Mouse (Mus musculus): ENCODE data around the gene Abcg5. TPM values are rescaled to one million over a fixed set of nuclear protein-coding genes. Genes with fewer than 3 reads are reported as not detected.

The Abcg5 gene
- 0.46 and 0.68 TPM in 2 replicates for polyA plus RNA-seq (2015; fragmentation: Nextera tagmentation; extraction: Ambion mirVana)

DNA sequence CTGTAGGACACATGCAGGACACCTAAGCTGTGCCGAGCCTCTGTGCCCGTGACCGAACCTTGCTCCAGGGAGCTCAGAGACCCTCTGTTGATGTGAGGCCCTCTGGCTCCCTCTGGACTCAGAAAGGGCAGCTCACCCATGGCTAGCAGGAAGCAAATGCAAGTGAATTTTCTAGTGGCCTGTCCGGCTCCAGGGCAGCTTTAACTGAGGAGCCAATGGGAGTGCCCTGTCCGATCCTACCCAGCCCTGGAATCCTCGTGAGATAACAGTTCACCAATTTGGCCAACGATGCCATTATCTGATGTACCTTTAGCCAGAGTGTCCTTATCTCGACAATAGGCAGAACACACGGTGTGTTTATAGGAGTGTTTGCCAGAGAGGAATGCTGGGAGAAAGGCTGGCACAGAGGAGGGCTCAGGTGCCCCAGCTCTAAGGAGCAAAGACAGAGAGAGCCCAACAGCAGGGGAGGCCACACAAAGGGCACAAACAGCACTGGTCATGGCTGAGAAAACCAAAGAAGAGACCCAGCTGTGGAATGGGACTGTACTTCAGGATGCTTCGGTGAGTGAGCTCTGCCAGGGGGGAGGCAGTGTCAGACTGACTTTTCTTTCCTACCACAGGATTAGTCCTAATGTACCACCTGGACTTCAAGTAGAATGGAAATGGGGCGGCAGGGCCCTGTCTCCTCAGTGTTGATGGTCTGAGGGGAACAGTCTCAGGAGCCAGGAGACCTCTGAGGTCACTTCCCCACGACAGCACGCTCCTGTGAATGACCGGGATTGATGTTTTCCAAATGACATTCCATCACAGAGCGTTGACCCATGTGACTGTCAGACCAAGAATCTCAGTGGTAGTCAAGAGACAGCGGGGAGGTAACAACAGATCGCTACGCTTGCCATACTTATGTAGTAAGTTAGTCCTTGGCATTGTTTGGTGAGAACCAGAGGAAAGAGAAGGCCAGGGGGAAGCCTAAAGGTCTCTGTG is at the start of gene Abcg5:
Gene Abcg5, minus strand, starts transcription at position 278 of the 984 bp plus-strand sequence.
- WGBS: 68% methylated on average over 18 of the region's 18 CpGs

DNA sequence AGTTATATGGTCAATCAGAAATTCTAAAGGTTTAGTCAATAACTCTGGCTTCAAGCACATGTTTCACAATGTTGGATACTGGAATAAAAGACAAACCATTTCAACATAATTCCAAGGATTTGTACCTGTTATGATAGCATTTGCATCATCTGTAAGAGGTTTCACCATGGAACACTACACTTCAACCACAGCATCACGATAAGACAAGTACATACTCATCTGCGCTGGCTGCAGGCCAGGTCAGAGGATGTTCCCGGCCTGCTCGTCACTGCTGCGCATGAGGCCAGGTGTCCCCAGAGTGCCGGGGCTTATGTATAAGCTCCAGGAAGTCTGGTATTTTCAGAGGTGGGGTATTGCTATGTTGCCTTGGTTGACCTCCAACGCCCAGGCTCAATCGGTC is 49.8 kb upstream of the Abcg5 start:
- Histone ChIP-seq H3K4me3 (no peak overlapping the region), H3K9ac (no peak overlapping the region), H3K27ac (no peak overlapping the region), H3K27me3 (no peaks in the 10 kb centered on the region), H3K4me2 (no peak overlapping the region), H3K9me3 (no peaks in the 10 kb centered on the region), H3K36me3 (peaks cover 23% of the 10 kb centered on the region), H3K4me1 (no peaks in the 10 kb centered on the region)
- 82% methylated on average over 8 of the region's 8 CpGs for WGBS
- ATAC-seq (ENCODE audit: borderline replicate concordance, extremely low read depth, low FRiP score, low TSS enrichment): no peak

More for the DNA sequence above, at the start of gene Abcg5:
- Histone ChIP-seq H3K27ac (no peak within 1 kb of the TSS), H3K9ac (no peak within 1 kb of the TSS), H3K4me2 (no peak within 1 kb of the TSS), H3K36me3 (no peaks in the 10 kb centered on the region), H3K9me3 (no peaks in the 10 kb centered on the region), H3K4me1 (0 out of 2 replicates have a peak, but pooled peaks cover 4% of the 10 kb centered on the region), H3K27me3 (no peaks in the 10 kb centered on the region), H3K4me3 (no peak within 1 kb of the TSS)
- no peak for ATAC-seq (ENCODE audit: borderline replicate concordance, extremely low read depth, low FRiP score, low TSS enrichment)

DNA sequence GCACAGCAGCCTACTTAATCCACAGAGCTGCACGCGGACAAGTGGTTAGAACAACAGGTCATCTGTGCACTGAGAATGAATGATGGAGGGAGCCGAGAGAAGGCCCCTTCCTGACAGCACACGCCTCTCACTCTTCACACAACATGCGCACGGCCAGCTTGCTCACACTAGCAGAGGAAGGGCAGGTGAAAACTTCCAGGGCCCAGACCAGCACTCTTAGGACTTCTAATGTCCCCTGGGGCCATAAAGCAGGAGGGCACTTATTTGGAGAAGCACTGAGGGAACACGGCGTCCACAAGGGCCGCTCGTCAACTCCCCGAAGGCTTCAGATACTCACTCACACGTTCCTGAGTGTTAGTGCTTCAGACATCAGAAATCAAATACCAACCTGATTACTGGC is 48.5 kb upstream of the Abcg5 start:
- Histone ChIP-seq H3K27ac (no peak overlapping the region), H3K9me3 (no peaks in the 10 kb centered on the region), H3K4me3 (no peak overlapping the region), H3K27me3 (no peaks in the 10 kb centered on the region), H3K4me1 (no peaks in the 10 kb centered on the region), H3K4me2 (no peak overlapping the region), H3K9ac (no peak overlapping the region), H3K36me3 (peaks cover 26% of the 10 kb centered on the region)
- 83% methylated on average over 12 of the region's 12 CpGs for WGBS
- no peak for ATAC-seq (ENCODE audit: borderline replicate concordance, extremely low read depth, low FRiP score, low TSS enrichment)

DNA sequence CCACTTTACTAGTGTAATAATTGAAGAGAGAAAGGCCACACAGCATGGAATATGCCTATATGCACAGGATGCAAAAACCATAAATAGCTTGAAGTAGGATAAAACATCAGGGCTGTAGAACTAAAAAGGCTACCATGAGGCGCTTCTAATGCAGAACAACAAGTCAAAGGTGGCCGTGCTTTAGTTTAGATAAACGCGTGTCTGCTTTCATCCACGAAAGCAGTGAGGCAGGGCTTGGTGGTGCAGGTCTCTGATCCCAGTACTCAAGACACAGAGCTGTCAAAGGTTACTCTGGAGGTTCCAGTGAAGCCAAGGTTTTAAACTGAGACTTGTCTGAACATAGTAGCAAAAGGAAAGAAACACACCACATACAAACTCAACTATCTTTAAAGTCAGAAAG is 46.3 kb upstream of the Abcg5 start:
- Histone ChIP-seq H3K4me1 (no peaks in the 10 kb centered on the region), H3K27ac (no peak overlapping the region), H3K4me2 (no peak overlapping the region), H3K36me3 (peaks cover 29% of the 10 kb centered on the region), H3K9ac (no peak overlapping the region), H3K9me3 (no peaks in the 10 kb centered on the region), H3K4me3 (no peak overlapping the region), H3K27me3 (no peaks in the 10 kb centered on the region)
- no peak for ATAC-seq (ENCODE audit: borderline replicate concordance, extremely low read depth, low FRiP score, low TSS enrichment)
- WGBS: 72% methylated on average over 5 of the region's 5 CpGs

DNA sequence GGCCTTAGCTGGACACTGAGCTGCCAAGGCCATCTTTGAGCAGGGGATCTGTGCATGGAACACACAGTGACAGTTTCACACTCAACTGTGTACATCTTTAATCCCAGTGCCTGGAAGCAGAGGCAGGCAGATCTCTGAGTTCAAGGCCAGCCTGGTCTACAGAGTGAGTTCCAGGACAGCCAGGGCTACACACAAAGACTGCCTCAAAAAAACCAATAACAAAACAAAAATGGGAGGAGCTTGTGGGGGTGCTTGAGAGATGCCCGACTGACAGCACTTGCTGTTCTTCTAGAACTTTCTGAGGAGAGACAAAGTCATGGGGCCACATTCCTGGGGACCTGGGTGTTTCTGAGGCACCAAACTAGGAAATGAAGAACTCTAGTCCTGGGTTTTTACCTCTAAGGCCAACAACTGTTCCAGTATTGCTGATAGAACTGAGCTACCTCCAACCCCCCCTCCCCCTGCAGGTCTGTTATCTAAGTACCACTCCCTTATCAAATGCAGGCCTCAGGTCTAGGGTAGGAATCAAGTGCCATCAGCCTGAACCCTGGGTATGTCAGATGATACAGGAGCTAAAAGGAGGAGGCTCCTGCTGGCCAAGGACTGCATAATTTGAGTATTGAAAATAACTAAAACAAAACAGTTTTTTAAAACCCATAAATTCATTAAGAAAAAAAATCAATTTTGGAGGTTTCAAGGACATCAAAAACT is 45.5 kb upstream of the Abcg5 start:
- no peak overlapping the region for H3K27ac ChIP-seq
- H3K4me2 ChIP-seq: no peak overlapping the region
- H3K9me3 ChIP-seq: no peaks in the 10 kb centered on the region
- no peaks in the 10 kb centered on the region for H3K4me1 ChIP-seq
- peaks cover 29% of the 10 kb centered on the region for H3K36me3 ChIP-seq
- no peak overlapping the region for H3K4me3 ChIP-seq
- WGBS: 81% methylated on average over 1 of the region's 1 CpGs
- ATAC-seq (ENCODE audit: borderline replicate concordance, extremely low read depth, low FRiP score, low TSS enrichment): no peak
- no peaks in the 10 kb centered on the region for H3K27me3 ChIP-seq
- no peak overlapping the region for H3K9ac ChIP-seq

DNA sequence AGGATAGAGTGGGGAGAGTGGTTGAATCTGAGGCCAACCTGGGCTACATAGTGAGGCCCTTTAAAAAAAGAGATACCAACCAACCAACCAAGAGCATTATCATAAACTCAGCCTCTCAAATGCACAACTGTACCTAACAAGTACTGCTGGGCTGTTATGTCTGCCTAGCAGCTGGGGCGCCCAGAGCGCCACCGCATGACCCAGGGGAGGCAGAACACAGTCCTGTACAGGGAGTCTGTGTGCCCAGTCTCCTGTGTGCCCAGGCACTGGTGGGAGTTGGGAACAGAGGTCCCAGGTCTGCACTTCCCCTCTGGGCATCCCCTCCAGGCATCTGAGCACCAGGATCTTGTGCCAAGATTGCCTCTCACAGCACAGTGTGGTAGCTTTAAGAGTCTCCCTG is 42.4 kb upstream of the Abcg5 start:
- Histone ChIP-seq H3K36me3 (peaks cover 29% of the 10 kb centered on the region), H3K4me2 (no peak overlapping the region), H3K27ac (no peak overlapping the region), H3K4me3 (no peak overlapping the region), H3K9me3 (no peaks in the 10 kb centered on the region), H3K4me1 (no peaks in the 10 kb centered on the region), H3K9ac (no peak overlapping the region), H3K27me3 (no peaks in the 10 kb centered on the region)
- ATAC-seq (ENCODE audit: borderline replicate concordance, extremely low read depth, low FRiP score, low TSS enrichment): no peak
- WGBS: 100% methylated on average over 3 of the region's 3 CpGs

DNA sequence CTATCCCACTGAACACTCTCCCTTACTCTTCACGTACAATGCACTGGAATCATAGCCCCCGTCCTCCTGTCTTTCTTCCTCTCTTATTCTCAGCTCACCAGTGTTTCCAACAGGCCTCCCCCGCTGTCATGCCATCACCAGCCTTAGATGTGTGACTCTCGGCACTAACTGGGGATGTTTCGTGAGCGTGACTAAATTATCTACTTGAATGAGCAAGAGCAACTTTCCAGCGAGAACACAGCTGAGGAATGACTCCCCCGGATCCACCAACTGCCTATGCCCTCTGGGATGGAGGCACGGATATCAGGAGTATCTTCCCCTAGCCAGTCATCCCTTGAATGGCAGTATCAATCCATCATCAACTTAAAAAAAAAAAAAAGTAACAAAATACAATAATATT is 41.2 kb upstream of the Abcg5 start:
- H3K4me1 ChIP-seq: no peaks in the 10 kb centered on the region
- no peak overlapping the region for H3K4me2 ChIP-seq
- H3K9me3 ChIP-seq: no peaks in the 10 kb centered on the region
- 89% methylated on average over 9 of the region's 9 CpGs for WGBS
- no peak overlapping the region for H3K4me3 ChIP-seq
- no peaks in the 10 kb centered on the region for H3K27me3 ChIP-seq
- no peak for ATAC-seq (ENCODE audit: borderline replicate concordance, extremely low read depth, low FRiP score, low TSS enrichment)
- H3K36me3 ChIP-seq: peaks cover 24% of the 10 kb centered on the region; the same call in 1 of the 2 replicates
- H3K9ac ChIP-seq: no peak overlapping the region
- H3K27ac ChIP-seq: no peak overlapping the region

DNA sequence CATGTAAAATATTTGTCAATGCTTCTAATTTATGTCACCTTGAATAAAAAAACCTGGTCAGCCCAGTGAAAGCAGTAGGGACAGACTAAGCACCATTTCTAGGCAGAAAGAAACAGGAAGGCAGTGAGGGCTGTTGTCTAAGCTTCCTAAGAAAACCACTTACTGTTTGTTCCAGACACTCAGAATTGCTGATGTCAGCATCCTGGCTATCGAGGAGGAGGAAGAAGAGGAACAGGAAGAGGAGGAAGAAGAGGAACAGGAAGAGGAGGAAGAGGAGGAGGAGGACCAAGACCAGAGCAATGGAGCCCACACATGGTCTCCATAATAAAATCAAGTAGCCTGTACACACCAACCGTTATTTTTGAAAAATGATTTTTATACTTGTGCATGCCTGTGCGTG is 36.3 kb upstream of the Abcg5 start:
- no peak for ATAC-seq (ENCODE audit: borderline replicate concordance, extremely low read depth, low FRiP score, low TSS enrichment)
- no peaks in the 10 kb centered on the region for H3K27me3 ChIP-seq
- H3K4me3 ChIP-seq: no peak overlapping the region

DNA sequence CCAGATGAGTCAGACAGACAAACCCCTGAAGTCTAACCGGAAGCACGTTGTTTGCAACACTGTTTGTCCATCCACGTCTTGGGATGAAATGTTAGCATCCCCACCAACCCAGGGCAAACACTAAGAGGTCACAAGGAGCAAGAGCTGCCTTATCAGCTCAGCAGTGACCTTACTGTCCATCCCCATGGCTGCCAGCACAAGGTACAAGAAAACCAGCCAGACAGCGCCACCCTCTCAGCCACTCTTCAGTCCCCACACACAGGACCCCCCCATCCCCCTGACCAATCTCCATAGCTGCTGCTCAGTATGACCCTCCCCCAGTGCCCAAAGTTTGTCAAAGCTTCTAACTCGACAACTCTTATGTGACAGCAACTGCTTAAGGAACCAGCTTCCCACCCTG is 34.6 kb upstream of the Abcg5 start:
- Histone ChIP-seq H3K36me3 (peaks cover 18% of the 10 kb centered on the region), H3K9me3 (no peaks in the 10 kb centered on the region)
- no peak for ATAC-seq (ENCODE audit: borderline replicate concordance, extremely low read depth, low FRiP score, low TSS enrichment)

More for the DNA sequence above, 36.3 kb upstream of the Abcg5 start:
- 70% methylated on average over 3 of the region's 3 CpGs for WGBS
- Histone ChIP-seq H3K9me3 (no peaks in the 10 kb centered on the region), H3K9ac (no peak overlapping the region), H3K4me2 (no peak overlapping the region), H3K4me1 (no peaks in the 10 kb centered on the region), H3K36me3 (peaks cover 14% of the 10 kb centered on the region), H3K27ac (no peak overlapping the region)

DNA sequence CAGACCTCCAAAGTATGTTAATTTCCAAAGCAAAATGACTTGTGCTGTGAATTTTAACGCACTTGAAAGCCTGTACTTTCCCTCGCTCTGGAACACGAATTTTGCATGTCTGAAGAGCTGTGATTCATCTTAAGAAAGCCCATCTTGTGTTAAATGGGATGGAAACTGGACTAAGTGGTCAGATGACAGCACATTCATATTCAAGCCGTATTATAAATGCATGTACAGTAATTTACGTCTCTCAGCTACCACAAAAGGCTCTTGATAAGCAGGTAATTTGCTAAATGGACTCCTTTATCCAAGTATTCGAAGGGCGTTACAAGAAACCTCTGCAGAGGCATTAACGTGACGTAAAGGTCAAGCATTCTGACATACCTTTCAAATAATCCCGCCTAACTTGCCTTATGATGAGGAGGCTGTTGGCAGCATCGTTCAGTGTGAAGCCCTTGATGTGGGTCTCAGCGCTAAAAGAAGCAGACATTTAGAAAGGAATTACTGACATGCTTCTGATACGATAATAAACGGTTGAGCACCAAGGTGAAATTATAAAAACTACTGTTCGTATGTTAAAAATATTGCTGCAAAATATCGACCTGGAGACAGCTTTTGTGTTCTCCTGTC is 33.6 kb upstream of the Abcg5 start:
- H3K9ac ChIP-seq: no peak overlapping the region
- H3K9me3 ChIP-seq: no peaks in the 10 kb centered on the region
- no peak overlapping the region for H3K27ac ChIP-seq
- H3K4me1 ChIP-seq: no peaks in the 10 kb centered on the region
- no peaks in the 10 kb centered on the region for H3K27me3 ChIP-seq
- H3K4me3 ChIP-seq: no peak overlapping the region
- no peak for ATAC-seq (ENCODE audit: borderline replicate concordance, extremely low read depth, low FRiP score, low TSS enrichment)
- no peak overlapping the region for H3K4me2 ChIP-seq
- WGBS: 60% methylated on average over 16 of the region's 16 CpGs
- H3K36me3 ChIP-seq: peaks cover 10% of the 10 kb centered on the region

More for the DNA sequence above, 34.6 kb upstream of the Abcg5 start:
- no peaks in the 10 kb centered on the region for H3K4me1 ChIP-seq
- H3K27me3 ChIP-seq: no peaks in the 10 kb centered on the region
- WGBS: 48% methylated on average over 5 of the region's 5 CpGs
- H3K27ac ChIP-seq: no peak overlapping the region
- no peak overlapping the region for H3K4me2 ChIP-seq
- H3K4me3 ChIP-seq: no peak overlapping the region
- no peak overlapping the region for H3K9ac ChIP-seq

DNA sequence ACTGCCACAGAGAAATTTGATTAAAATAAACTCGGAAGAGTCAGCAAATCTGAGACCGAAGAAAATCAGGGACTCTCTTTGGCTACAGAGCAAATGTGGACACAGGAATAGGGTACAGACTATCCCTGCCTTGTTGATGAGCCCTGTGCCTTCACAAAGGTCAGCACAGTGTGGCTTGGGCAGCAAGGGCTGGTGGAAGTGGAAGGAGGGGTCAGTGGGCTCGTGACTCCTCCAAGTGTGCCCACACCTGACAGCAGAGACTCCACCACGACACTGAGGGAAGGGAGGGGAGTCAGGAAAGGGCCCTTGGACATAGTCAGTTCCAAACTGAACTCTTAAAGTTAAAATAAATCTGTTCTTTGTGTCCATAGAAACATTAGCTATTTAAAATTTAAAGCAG is 32.1 kb upstream of the Abcg5 start:
- Histone ChIP-seq H3K4me1 (no peaks in the 10 kb centered on the region), H3K27ac (no peak overlapping the region), H3K9ac (no peak overlapping the region), H3K4me2 (no peak overlapping the region), H3K9me3 (no peaks in the 10 kb centered on the region), H3K36me3 (peaks cover 15% of the 10 kb centered on the region), H3K4me3 (no peak overlapping the region), H3K27me3 (no peaks in the 10 kb centered on the region)
- WGBS: 60% methylated on average over 4 of the region's 4 CpGs
- ATAC-seq (ENCODE audit: borderline replicate concordance, extremely low read depth, low FRiP score, low TSS enrichment): no peak

All from lung, embryonic 15.5 days (tissue).